Mouse (Mus musculus) MEL (cell line): ENCODE measurements around the gene Nomo1. TPM values are rescaled to one million over a fixed set of nuclear protein-coding genes. Genes with fewer than 3 reads are reported as not detected.

Experiments
- DNase-seq: peaks from one replicate; pipeline ENCODE4 v3.0.0; 2011; ENCODE audit warnings: low read depth, low spot score
- H3K27ac ChIP-seq: 2 replicates; pipeline ENCODE4 v1.5.1; 2012; ENCODE audit warnings: low read depth, mild to moderate bottlenecking, control low read depth, low read length, moderate library complexity; ENCODE audit not compliant: control insufficient read depth
- H3K27me3 ChIP-seq, 2 experiments: fragments of 150-350 bp in 1 of 2; sonication (generic) in 1 of 2; 2 replicates each; pipeline ENCODE4 v1.6.1; 2012; ENCODE audit warnings: low read length in 2 of 2, mild to moderate bottlenecking in 2 of 2, improper control_type of control experiment in 1 of 2, moderate library complexity in 1 of 2; ENCODE audit not compliant: insufficient read depth in 2 of 2, control insufficient read depth in 1 of 2
- H3K36me3 ChIP-seq, 2 experiments: 2 replicates each; pipeline ENCODE4 v1.6.1; 2012 to 2014; ENCODE audit warnings: low read length in 2 of 2, improper control_type of control experiment in 1 of 2, inconsistent platforms in 1 of 2, mild to moderate bottlenecking in 1 of 2; ENCODE audit not compliant: insufficient read depth in 2 of 2, control insufficient read depth in 1 of 2
- H3K4me1 ChIP-seq, 2 experiments: fragments of 150-350 bp in 1 of 2; sonication (generic) in 1 of 2; 2 replicates each; pipeline ENCODE4 v1.6.1; 2012; ENCODE audit warnings: low read length in 2 of 2, improper control_type of control experiment in 1 of 2, mild to moderate bottlenecking in 1 of 2; ENCODE audit not compliant: insufficient read depth in 2 of 2, control insufficient read depth in 1 of 2
- H3K4me3 ChIP-seq, 2 experiments: fragments of 150-350 bp in 1 of 2; sonication (generic) in 1 of 2; 2 replicates each; pipeline ENCODE4 v1.5.1; 2012; ENCODE audit warnings: low read depth in 2 of 2, low read length in 2 of 2, mild to moderate bottlenecking in 2 of 2, moderate library complexity in 2 of 2, control low read depth in 1 of 2, improper control_type of control experiment in 1 of 2; ENCODE audit not compliant: control insufficient read depth in 1 of 2, insufficient read depth in 1 of 2
- H3K79me2 ChIP-seq: 2 replicates; pipeline ENCODE4 v1.6.1; 2012; ENCODE audit warnings: mild to moderate bottlenecking, low read length, moderate library complexity; ENCODE audit not compliant: control insufficient read depth, poor library complexity, insufficient read depth
- H3K9ac ChIP-seq: 2 replicates; pipeline ENCODE4 v1.6.1; 2012; ENCODE audit warnings: low read depth, mild to moderate bottlenecking, control low read depth, low read length, moderate library complexity; ENCODE audit not compliant: control insufficient read depth, poor library complexity, severe bottlenecking
- H3K9me3 ChIP-seq: fragments of 150-350 bp; sonication (generic); replicated peaks from 2 replicates; pipeline ENCODE4 v1.6.1; 2012; ENCODE audit warnings: mild to moderate bottlenecking, low read length, improper control_type of control experiment, moderate library complexity; ENCODE audit not compliant: insufficient read depth
- BHLHE40 ChIP-seq: IDR thresholded peaks from 2 replicates; pipeline ENCODE4 v1.6.1; 2012; ENCODE audit warnings: low read depth, mild to moderate bottlenecking, inconsistent platforms, low read length, improper control_type of control experiment, borderline replicate concordance
- CHD1 ChIP-seq: IDR thresholded peaks from 2 replicates; pipeline ENCODE4 v1.6.1; 2012; ENCODE audit warnings: low read depth, mild to moderate bottlenecking, inconsistent platforms, low read length, improper control_type of control experiment
- E2F4 ChIP-seq: IDR thresholded peaks from 2 replicates; pipeline ENCODE4 v1.6.1; 2011; ENCODE audit warnings: low read depth, low read length, improper control_type of control experiment, borderline replicate concordance
- ELF1 ChIP-seq: IDR thresholded peaks from 2 replicates; pipeline ENCODE4 v1.6.1; 2014; ENCODE audit warnings: low read depth, mild to moderate bottlenecking, inconsistent platforms, low read length, improper control_type of control experiment, moderate library complexity
- ETS1 ChIP-seq: IDR thresholded peaks from 2 replicates; pipeline ENCODE4 v1.6.1; 2012; ENCODE audit warnings: low read depth, mild to moderate bottlenecking, inconsistent platforms, low read length, improper control_type of control experiment, moderate library complexity
- GATA1 ChIP-seq: IDR thresholded peaks from 2 replicates; pipeline ENCODE4 v1.6.1; 2011; ENCODE audit warnings: low read depth, low read length, improper control_type of control experiment
- HCFC1 ChIP-seq: IDR thresholded peaks from 2 replicates; pipeline ENCODE4 v1.6.1; 2012; ENCODE audit warnings: low read depth, mild to moderate bottlenecking, inconsistent platforms, low read length, improper control_type of control experiment, moderate library complexity
- JUND ChIP-seq: IDR thresholded peaks from 2 replicates; pipeline ENCODE4 v1.6.1; 2011; ENCODE audit warnings: low read depth, mild to moderate bottlenecking, improper control_type of control experiment, low read length
- KAT2A ChIP-seq: conservative IDR thresholded peaks from 2 replicates; pipeline ENCODE4 v1.6.1; 2012; ENCODE audit warnings: low read depth, low read length, improper control_type of control experiment, inconsistent platforms
- MYB ChIP-seq: IDR thresholded peaks from 2 replicates; pipeline ENCODE4 v1.6.1; 2011; ENCODE audit warnings: mild to moderate bottlenecking, low read depth, low read length, improper control_type of control experiment
- MYC ChIP-seq: IDR thresholded peaks from 2 replicates; pipeline ENCODE4 v1.6.1; 2011; ENCODE audit warnings: low read depth, mild to moderate bottlenecking, low read length, improper control_type of control experiment, moderate library complexity
- NRF1 ChIP-seq: IDR thresholded peaks from 2 replicates; pipeline ENCODE4 v1.6.1; 2014; ENCODE audit warnings: low read depth, mild to moderate bottlenecking, inconsistent platforms, low read length, improper control_type of control experiment, moderate library complexity; ENCODE audit not compliant: poor library complexity, insufficient read depth, severe bottlenecking
- POLR2AphosphoS2 ChIP-seq: IDR thresholded peaks from 2 replicates; pipeline ENCODE4 v1.6.1; 2011; ENCODE audit warnings: low read length, improper control_type of control experiment
- RCOR1 ChIP-seq: IDR thresholded peaks from 2 replicates; pipeline ENCODE4 v1.6.1; 2012; ENCODE audit warnings: low read depth, mild to moderate bottlenecking, inconsistent platforms, low read length, improper control_type of control experiment
- TAL1 ChIP-seq: IDR thresholded peaks from 2 replicates; pipeline ENCODE4 v1.6.1; 2012; ENCODE audit warnings: mild to moderate bottlenecking, inconsistent platforms, low read length, moderate library complexity, mixed read lengths
- TBP ChIP-seq: IDR thresholded peaks from 2 replicates; pipeline ENCODE4 v1.8.0; 2011; ENCODE audit warnings: low read depth, low read length, improper control_type of control experiment
- polyA plus RNA-seq, 2 experiments: library from polyadenylated mRNA; stranded (reverse) in 1 of 2; unstranded in 1 of 2; fragments of >175 nt in 1 of 2; fragments of >200 nt in 1 of 2; gene quantifications; 2 replicates each; pipeline versions ENCODE4 v1.2.1 to v1.2.4; 2012; ENCODE audit warnings: low replicate concordance in 2 of 2, low read depth in 1 of 2; ENCODE audit not compliant: insufficient read length in 2 of 2, insufficient read depth in 1 of 2, missing spikeins in 1 of 2
- total RNA-seq: library from RNA; depleted of rRNA; stranded (reverse); fragments of 300-350 nt; gene quantifications from 2 replicates; pipeline ENCODE4 v1.2.3, GENCODE M21; 2012

Gene Nomo1
- total and polyA plus RNA-seq, 3 experiments = 195 to 1,239 (median 197) TPM

GRCm38 (mm10) chr7:46124460-46124859 is 91.0 kb downstream of the Nomo1 start:
- H3K27me3 ChIP-seq = no peaks in the 10 kb centered on the region
- DNase-seq = no peak
- H3K36me3 ChIP-seq = no peaks in the 10 kb centered on the region
- H3K79me2 ChIP-seq = no peaks in the 10 kb centered on the region
- no peaks in the 10 kb centered on the region for H3K9me3 ChIP-seq
- H3K4me3 ChIP-seq = no peak overlapping the region
- no peak overlapping the region for H3K27ac ChIP-seq
- H3K9ac ChIP-seq = no peak overlapping the region
- TF ChIP-seq MYB = no peak
- no peak for TF ChIP-seq BHLHE40
- TF ChIP-seq ELF1 = no peak
- TF ChIP-seq ETS1 = no peak
- no peak for TF ChIP-seq TAL1
- TF ChIP-seq KAT2A = no peak
- TF ChIP-seq RCOR1 = no peak
- no peak for TF ChIP-seq HCFC1
- no peak for TF ChIP-seq POLR2AphosphoS2
- no peak for TF ChIP-seq GATA1
- H3K4me1 ChIP-seq = no peaks in the 10 kb centered on the region

- H3K79me2 ChIP-seq = no peaks in the 10 kb centered on the region
- H3K4me3 ChIP-seq = no peak overlapping the region
- DNase-seq = no peak
- no peaks in the 10 kb centered on the region for H3K9me3 ChIP-seq
- no peaks in the 10 kb centered on the region; a peak in 1 of 4 replicates for H3K27me3 ChIP-seq
- TF ChIP-seq MYC = no peak
- no peak for TF ChIP-seq NRF1
- TF ChIP-seq JUND = no peak
- no peak for TF ChIP-seq CHD1
- no peak for TF ChIP-seq E2F4
- TF ChIP-seq TAL1 = no peak
- H3K27ac ChIP-seq = no peak overlapping the region
- no peaks in the 10 kb centered on the region for H3K36me3 ChIP-seq
- H3K4me1 ChIP-seq = no peaks in the 10 kb centered on the region
- no peak overlapping the region for H3K9ac ChIP-seq
Observed at GRCm38 (mm10) chr7:46125340-46125739, 91.8 kb downstream of the Nomo1 start.

GRCm38 (mm10) chr7:46128196-46128595 is 94.7 kb downstream of the Nomo1 start:
- Histone ChIP-seq H3K36me3 (no peaks in the 10 kb centered on the region), H3K4me1 (no peaks in the 10 kb centered on the region), H3K27ac (no peak overlapping the region), H3K9ac (no peak overlapping the region), H3K9me3 (no peaks in the 10 kb centered on the region), H3K4me3 (no peak overlapping the region), H3K27me3 (no peaks in the 10 kb centered on the region; a peak in 1 of 4 replicates), H3K79me2 (no peaks in the 10 kb centered on the region)
- TF ChIP-seq JUND = no peak
- TF ChIP-seq TAL1 = no peak
- no peak for TF ChIP-seq TBP
- no peak for TF ChIP-seq RCOR1
- TF ChIP-seq, all 39 proteins: peak for 0
- no peak for DNase-seq
